Mouse (Mus musculus) liver, embryonic 14.5 days (tissue): ENCODE data around the gene Rapgefl1. TPM values are rescaled to one million over a fixed set of nuclear protein-coding genes. Genes with fewer than 3 reads are reported as not detected.
A peak's percentile ranks its signal among the peaks of the same experiment; 100 is the strongest.

Experiments used
- ATAC-seq: fragments of 200-750 bp; cut with Nextera tagmentation; 2 replicates; pipeline ENCODE4 v1.8.0; 2017; ENCODE audit warnings: moderate number of reproducible peaks, mild to moderate bottlenecking, moderate library complexity; ENCODE audit not compliant: insufficient read depth
- DNase-seq, 3 experiments: peaks; one replicate each; pipeline ENCODE4 v3.0.0-alpha.2; 2012 to 2013; ENCODE audit warnings: low read depth in 3 of 3, low spot score in 3 of 3
- H3K27ac ChIP-seq: fragments of 300-500 bp; sonication (generic); 2 replicates; pipeline ENCODE4 v1.5.1; 2014; ENCODE audit warnings: moderate library complexity, mild to moderate bottlenecking, control low read depth, inconsistent platforms
- H3K27me3 ChIP-seq: fragments of 300-500 bp; sonication (generic); 2 replicates; pipeline ENCODE4 v1.6.1; 2014; ENCODE audit warnings: mild to moderate bottlenecking, low read length, moderate library complexity; ENCODE audit not compliant: control insufficient read depth, insufficient read depth
- H3K36me3 ChIP-seq: fragments of 300-500 bp; sonication (generic); replicated peaks from 2 replicates; pipeline ENCODE4 v1.6.1; 2014; ENCODE audit warnings: low read depth; ENCODE audit not compliant: control insufficient read depth, insufficient read depth
- H3K4me1 ChIP-seq, 2 experiments: fragments of 200-500 bp in 1 of 2; fragments of 300-500 bp in 1 of 2; sonication (generic) in 1 of 2; replicated peaks; 2 replicates each; pipeline ENCODE4 v1.6.1; 2012 to 2014; ENCODE audit warnings: antibody characterized with exemption in 1 of 2, inconsistent platforms in 1 of 2, low read length in 1 of 2; ENCODE audit not compliant: control insufficient read depth in 2 of 2, insufficient read depth in 2 of 2
- H3K4me2 ChIP-seq: fragments of 300-500 bp; sonication (generic); 2 replicates; pipeline ENCODE4 v1.6.1; 2014; ENCODE audit warnings: low read depth, mild to moderate bottlenecking, control low read depth, moderate library complexity
- H3K4me3 ChIP-seq, 2 experiments: fragments of 200-500 bp in 1 of 2; fragments of 300-500 bp in 1 of 2; sonication (generic) in 1 of 2; 2 replicates each; pipeline ENCODE4 v1.5.1; 2012 to 2014; ENCODE audit warnings: low read depth in 2 of 2, low read length in 2 of 2, mild to moderate bottlenecking in 2 of 2, control low read depth in 1 of 2, inconsistent platforms in 1 of 2, moderate library complexity in 1 of 2; ENCODE audit not compliant: insufficient read depth in 1 of 2
- H3K9ac ChIP-seq: fragments of 300-500 bp; sonication (generic); replicated peaks from 2 replicates; pipeline ENCODE4 v1.6.1; 2014; ENCODE audit warnings: mild to moderate bottlenecking, control low read depth, moderate library complexity
- H3K9me3 ChIP-seq: fragments of 300-500 bp; sonication (generic); 2 replicates; pipeline ENCODE4 v1.6.1; 2016; ENCODE audit warnings: low read length, mixed read lengths; ENCODE audit not compliant: control insufficient read depth
- CTCF ChIP-seq: IDR thresholded peaks from 2 replicates; pipeline ENCODE4 v1.5.1; 2016; ENCODE audit warnings: antibody characterized with exemption, low read depth, control low read depth
- EP300 ChIP-seq: IDR thresholded peaks from 2 replicates; pipeline ENCODE4 v1.6.1; 2016; ENCODE audit warnings: antibody characterized with exemption, low read depth
- WGBS: fragments of 180-500 bp; shearing (Covaris S2); extraction: QIAGEN DNeasy Blood & Tissue Kit; methylation state at CpG from one replicate; pipeline ENCODE4 v1.1.7; 2014; ENCODE audit not compliant: insufficient replicate concordance; 5-methylcytosine and 5-hydroxymethylcytosine counted together
- polyA plus RNA-seq, 2 experiments: library from polyadenylated mRNA; depleted of rRNA in 1 of 2; stranded (reverse) in 1 of 2; unstranded in 1 of 2; fragments of >200 nt; fragmentation: Nextera tagmentation in 1 of 2; extraction: Ambion mirVana in 1 of 2; gene quantifications; 2 replicates each; pipeline versions ENCODE4 v1.2.1 to v1.2.3; 2012 to 2014

The Rapgefl1 gene
- polyA plus RNA-seq, 2 experiments, result 0.06 to 0.52 TPM

DNA sequence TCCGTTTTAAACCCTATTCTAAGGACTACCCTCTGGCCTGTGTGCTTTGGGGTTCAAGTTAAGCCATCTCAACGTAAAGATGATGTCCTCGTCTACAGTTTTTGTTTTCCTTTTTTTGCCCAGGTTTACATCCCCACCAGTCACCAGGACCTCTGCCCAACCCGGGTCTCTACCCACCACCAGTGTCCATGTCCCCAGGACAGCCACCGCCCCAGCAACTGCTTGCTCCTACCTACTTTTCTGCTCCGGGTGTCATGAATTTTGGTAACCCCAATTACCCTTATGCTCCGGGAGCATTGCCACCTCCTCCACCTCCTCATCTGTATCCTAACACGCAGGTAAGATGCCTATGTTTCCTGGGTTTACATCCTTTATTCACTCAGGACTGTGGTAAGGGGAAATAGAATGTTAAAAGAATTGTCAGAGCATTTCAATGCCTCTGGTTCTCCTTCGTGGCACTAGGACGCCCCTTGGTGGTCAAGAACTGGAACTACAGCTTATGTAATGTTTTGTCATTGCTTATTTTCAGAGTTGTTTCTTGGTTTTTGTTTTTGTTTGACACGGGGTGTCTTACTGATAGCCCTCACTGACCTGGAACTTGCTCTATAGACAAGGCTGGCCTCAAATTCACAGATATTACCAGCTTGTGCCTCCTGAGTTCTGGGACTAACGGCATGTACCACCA is 7.4 kb upstream of the Rapgefl1 start:
- H3K4me1 ChIP-seq, result peaks cover 0 to 10% of the 10 kb centered on the region in 2 experiments; a peak in 3 of 4 replicates
- no peaks in the 10 kb centered on the region for H3K9me3 ChIP-seq
- no peaks in the 10 kb centered on the region for H3K27me3 ChIP-seq
- no peak overlapping the region for H3K9ac ChIP-seq
- ATAC-seq, result no peak
- peak in 1 of 3 experiments; percentile 28 for DNase-seq
- H3K27ac ChIP-seq, result no peak overlapping the region
- H3K36me3 ChIP-seq, result peaks cover 95% of the 10 kb centered on the region
- no peak overlapping the region for H3K4me2 ChIP-seq
- TF ChIP-seq CTCF (peak; percentile 76), EP300 (no peak)
- H3K4me3 ChIP-seq, result no peak overlapping the region
- WGBS, result 63% methylated on average over 12 of the region's 12 CpGs

GRCm38 (mm10) chr11:98829875-98830274 is 6.7 kb upstream of the Rapgefl1 start:
- TF ChIP-seq CTCF, result no peak
- TF ChIP-seq EP300, result no peak
- WGBS, result 90% methylated on average over 4 of the region's 4 CpGs
- Histone ChIP-seq H3K4me3 (no peak overlapping the region), H3K27me3 (no peaks in the 10 kb centered on the region), H3K4me2 (no peak overlapping the region), H3K9me3 (no peaks in the 10 kb centered on the region), H3K9ac (no peak overlapping the region), H3K36me3 (peaks cover 89% of the 10 kb centered on the region), H3K4me1 (peaks cover 0 to 10% of the 10 kb centered on the region in 2 experiments; a peak in 3 of 4 replicates), H3K27ac (no peak overlapping the region)
- no peak for ATAC-seq
- no peak for DNase-seq

DNA sequence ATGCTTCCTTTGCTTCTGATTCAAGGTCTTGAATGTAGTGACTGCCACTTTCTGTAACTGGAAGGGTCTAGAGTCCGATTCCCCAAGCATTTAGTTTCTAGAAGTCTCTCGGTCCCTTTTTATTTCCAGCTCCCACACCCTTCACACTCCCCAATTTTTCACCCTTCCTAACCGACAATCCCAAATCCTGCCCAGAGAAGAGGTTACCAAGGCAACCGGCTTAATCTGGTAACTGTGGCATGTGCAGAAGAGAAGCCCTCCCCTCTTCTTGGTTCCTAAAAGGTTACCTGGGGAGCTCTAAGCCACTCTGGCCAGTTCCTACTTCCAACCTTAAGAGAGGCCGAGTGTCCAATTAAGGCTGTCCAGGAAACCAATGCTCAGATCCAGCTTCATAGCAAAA is 1.3 kb upstream of the Rapgefl1 start:
- Histone ChIP-seq H3K9me3 (no peaks in the 10 kb centered on the region), H3K4me1 (peaks cover 0 to 5% of the 10 kb centered on the region in 2 experiments; a peak in 3 of 4 replicates), H3K4me3 (no peak overlapping the region), H3K4me2 (no peak overlapping the region), H3K27ac (no peak overlapping the region), H3K9ac (no peak overlapping the region), H3K27me3 (peaks cover 23% of the 10 kb centered on the region), H3K36me3 (peaks cover 39% of the 10 kb centered on the region)
- WGBS, result 64% methylated on average over 5 of the region's 5 CpGs
- DNase-seq (no peak), ATAC-seq (no peak)
- TF ChIP-seq CTCF, result no peak
- no peak for TF ChIP-seq EP300

- Histone ChIP-seq H3K9ac (no peak overlapping the region), H3K4me2 (no peak overlapping the region), H3K27me3 (peaks cover 23% of the 10 kb centered on the region), H3K36me3 (peaks cover 35% of the 10 kb centered on the region), H3K9me3 (no peaks in the 10 kb centered on the region), H3K27ac (no peak overlapping the region), H3K4me1 (peaks cover 0 to 5% of the 10 kb centered on the region in 2 experiments; a peak in 3 of 4 replicates), H3K4me3 (no peak overlapping the region)
- ATAC-seq, result no peak
- DNase-seq, result no peak
- WGBS, result 62% methylated on average over 3 of the region's 3 CpGs
- TF ChIP-seq EP300, result no peak
- TF ChIP-seq CTCF, result no peak
Measured at GRCm38 (mm10) chr11:98835725-98836124, 860 bp upstream of the Rapgefl1 start.

- H3K36me3 ChIP-seq, result peaks cover 32% of the 10 kb centered on the region
- peak overlapping the region; percentile 26 to 65; a peak in 3 of 4 replicates for H3K4me3 ChIP-seq
- DNase-seq (no peak), ATAC-seq (peak; percentile 60; the same call in 1 of the 2 replicates)
- WGBS, result 24% methylated on average over 7 of the region's 7 CpGs
- no peak for TF ChIP-seq CTCF
- no peak for TF ChIP-seq EP300
- H3K4me1 ChIP-seq, result peaks cover 0 to 5% of the 10 kb centered on the region in 2 experiments; a peak in 3 of 4 replicates
- H3K27ac ChIP-seq, result no peak overlapping the region
- peak overlapping the region; percentile 93 for H3K4me2 ChIP-seq
- H3K9me3 ChIP-seq, result no peaks in the 10 kb centered on the region
- H3K27me3 ChIP-seq, result peaks cover 23% of the 10 kb centered on the region
- H3K9ac ChIP-seq, result no peak overlapping the region
Measured at GRCm38 (mm10) chr11:98836128-98836527, 457 bp upstream of the Rapgefl1 start.
